Mouse (Mus musculus) monocyte, adult 5-6 weeks (primary cell): ENCODE results near the gene Dad1. TPM values are rescaled to one million over a fixed set of nuclear protein-coding genes. Genes with fewer than 3 reads are reported as not detected.
A peak's percentile ranks its signal among the peaks of the same experiment; 100 is the strongest.

Experiments used
- ATAC-seq: fragments of 153-309, 156-312 bp; replicated peaks from 2 replicates; pipeline ENCODE4 v1.8.0; 2017; ENCODE audit warnings: mild to moderate bottlenecking; ENCODE audit not compliant: low TSS enrichment, insufficient number of reproducible peaks, severe bottlenecking, poor library complexity, low FRiP score
- total RNA-seq: library from RNA; stranded (forward); fragments of 200-1000, 200-491, 200-594 nt; gene quantifications from 3 replicates; pipeline ENCODE4 v1.2.3, GENCODE M21; 2017

Gene Dad1
- total RNA-seq, 1 experiment from 2014 or later, result 55.5 TPM

DNA sequence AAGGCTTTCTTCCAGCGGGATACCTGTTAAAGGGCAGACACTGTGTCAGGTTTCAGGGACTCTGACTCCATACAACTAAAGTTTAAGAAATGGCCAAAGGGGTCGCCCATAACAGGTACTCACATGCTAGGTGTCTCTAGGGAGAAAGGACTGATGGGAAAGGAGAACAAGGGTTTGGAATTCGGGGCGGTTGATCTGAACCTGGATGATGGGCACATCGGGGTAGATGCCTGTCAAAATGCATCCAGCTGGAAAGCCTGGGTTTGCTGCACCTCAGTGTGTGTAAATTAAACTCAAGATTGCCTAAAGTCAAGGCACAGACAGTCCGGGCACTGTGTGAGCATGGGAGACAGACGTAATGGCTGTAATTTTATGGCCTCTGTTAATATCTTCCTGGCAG is 25.4 kb downstream of the Dad1 start:
- ATAC-seq, result no peak

DNA sequence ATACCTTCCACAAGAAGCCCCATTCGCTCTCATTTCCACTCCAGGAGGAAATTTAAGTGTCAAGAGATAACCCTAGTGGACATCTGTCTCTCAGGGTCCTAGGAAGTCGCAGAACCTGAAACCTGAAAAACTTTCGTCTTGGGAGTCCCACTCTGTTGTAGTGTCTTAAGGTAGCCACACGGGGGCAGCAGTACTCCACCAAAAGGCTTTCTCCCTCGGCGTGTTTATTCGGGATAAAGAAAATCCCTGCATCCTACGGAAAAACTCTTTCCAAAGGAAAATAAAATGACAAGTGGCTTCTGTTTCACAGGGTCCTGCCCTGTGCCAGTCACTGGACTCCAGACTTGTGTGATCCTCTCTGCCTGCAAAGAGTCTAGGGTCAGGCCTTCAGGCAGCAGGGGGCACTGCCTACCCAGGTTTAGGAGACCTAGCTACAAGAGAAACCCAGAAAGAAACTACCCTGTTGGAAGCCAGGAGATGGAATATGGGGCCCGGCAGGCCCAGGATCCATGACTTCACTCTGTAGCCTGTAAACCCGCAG is 25.9 kb downstream of the Dad1 start:
- ATAC-seq, result no peak

DNA sequence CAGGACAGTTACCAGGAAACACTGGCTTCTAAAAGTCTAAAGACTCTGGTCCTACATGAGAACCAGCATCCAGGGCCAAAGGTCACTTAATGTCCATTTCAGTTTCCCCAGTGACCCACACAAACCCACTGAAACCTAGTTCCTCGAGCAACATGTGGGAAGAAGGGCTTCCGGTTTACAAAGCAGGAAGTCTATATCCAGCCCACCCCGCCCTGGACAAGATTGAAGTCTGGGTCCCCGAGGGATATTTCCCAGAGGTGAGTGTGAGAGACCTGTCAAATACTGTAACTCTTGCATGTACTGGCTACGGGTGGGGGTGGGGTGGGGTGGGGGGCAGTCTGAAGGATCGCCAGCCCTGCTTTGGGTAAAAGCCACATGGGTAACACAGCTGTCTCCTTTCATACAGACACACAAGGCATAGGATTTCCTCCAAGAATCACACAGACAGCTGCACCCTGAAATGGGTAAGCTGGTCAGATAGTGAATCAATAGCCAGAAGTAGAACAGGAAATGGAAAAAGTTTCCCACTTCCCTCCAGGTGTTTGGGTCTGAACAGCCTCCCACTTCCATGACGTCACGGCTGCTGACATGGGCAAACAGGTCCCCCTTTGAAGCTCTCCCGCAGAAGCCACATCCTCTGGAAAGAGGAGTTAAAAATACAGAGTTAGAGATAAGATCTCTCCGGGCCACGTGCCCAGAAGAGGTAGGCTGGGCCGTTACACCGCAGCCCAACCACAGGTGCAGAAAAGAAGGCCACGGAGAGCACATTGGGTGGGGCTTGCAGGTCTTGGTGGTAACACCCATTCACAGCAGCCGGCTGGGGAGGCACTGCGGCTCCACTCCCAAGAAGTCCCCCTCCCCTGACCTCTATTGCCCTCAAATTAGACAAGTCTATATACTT is 26.7 kb downstream of the Dad1 start:
- peak; percentile 53 for ATAC-seq

DNA sequence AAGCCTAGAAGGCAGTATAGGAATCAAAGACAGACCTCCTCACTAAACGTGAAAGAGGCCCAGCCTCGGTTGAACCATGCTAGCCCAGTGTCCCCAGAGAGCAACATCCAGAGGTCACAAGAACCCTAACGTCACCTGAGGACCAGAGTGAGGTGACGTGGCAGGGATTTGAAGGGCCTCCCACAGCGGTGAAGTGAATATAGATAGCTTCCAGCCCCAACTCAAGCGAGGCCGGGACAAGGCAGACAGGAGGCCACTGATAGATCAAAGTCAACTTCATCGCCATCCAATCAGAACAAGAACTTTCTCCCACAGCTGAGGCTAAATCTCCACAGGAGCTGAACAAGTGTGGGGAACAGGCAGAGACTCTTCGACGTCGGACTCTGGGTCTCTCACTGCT is 28.2 kb downstream of the Dad1 start:
- no peak for ATAC-seq

DNA sequence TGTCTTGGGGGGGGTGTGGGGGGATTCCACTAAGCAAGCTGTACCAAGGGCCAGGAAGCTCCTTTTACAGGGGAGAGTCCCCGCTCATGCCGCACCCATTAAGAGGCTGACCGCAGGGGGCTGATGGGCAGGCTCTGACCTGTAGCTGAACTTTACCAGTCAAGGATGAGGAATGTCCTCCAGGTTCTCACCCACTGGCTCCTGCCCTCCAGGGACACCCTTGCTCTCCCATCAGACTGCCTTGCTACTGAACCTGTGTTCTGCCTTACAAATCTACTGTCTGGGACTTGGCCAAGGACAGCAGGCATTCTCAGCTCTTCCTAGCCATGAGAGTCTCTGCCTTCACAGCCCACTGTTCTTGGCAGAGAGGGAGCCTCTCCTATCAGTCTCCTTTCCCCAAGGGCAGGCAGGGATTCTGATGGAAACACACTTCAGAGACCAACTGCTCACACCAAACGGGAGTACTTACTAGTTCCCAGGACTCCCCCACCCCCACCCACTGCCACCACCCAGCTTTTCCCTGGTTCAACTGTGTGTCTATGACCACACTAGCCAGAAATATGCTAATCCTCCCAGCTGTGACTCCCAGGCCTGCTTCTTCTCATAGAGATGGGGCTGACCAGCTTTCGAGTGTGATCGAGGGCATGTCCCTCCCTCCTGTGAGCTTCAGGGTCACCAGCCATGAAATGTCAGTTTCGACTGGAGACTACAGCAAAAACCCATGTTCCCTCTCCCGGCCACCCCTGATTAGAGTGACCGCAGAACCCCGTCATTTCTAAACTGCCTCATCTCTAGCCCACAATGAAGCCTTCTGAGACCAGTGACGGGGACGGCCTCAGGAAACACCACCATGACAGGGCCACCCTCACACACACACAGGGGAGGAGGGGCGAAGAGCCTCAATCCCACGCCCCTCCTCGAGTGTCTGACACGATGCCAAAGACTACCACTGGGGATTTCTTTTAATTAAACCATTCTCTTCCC is 29.1 kb downstream of the Dad1 start:
- peak; percentile 9 for ATAC-seq

DNA sequence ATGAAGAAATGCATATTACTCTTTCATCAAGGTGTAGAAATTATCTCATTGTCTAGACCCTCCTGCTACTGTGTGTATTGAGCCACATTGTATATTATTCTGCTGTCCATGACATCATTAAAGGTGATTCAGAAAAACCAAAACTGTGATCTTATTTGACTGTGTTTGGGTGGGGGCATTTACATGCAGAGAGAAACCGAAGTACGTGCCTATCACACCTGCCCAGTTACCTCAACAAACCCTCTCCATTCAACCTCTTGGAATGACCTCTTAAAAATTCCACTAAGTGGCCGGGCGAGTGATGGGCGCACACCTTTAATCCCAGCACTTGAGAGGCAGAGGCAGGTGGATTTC is 29.9 kb downstream of the Dad1 start:
- ATAC-seq, result no peak

DNA sequence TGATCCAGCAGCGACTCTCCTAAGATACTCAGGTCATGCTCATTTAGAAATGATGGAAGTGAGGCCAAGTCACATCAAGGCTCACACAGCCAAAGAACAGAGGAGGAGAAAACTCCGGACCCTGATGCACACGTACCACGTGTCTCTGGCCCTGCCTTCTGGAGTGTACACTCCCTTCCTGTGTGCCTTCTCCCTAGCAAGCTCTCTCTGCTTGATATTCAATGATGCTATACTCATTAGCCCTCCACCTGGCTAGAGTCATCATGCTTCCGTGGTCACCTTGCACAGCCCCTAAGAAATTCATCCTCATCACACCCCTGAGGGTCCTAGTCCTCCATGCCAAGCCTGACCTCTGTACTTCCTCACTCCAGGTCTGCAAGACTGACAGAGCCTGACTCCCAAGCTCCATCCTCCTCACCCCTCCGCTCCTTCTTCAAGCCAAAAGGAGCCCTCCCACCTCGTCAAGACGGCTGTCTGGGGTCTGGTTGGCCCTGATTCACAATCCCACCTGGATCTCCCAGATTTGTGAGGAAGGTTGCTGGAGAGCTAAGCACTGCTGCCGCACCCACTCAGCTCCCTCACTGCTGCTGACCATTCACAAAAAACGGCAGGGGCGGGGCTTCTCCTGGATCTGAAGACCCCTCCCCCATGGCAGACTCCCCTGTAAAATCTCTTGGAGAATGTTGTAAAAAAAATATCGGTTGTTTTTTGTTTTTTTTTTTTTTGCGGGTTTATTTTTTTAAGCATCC is 30.4 kb downstream of the Dad1 start:
- no peak for ATAC-seq

DNA sequence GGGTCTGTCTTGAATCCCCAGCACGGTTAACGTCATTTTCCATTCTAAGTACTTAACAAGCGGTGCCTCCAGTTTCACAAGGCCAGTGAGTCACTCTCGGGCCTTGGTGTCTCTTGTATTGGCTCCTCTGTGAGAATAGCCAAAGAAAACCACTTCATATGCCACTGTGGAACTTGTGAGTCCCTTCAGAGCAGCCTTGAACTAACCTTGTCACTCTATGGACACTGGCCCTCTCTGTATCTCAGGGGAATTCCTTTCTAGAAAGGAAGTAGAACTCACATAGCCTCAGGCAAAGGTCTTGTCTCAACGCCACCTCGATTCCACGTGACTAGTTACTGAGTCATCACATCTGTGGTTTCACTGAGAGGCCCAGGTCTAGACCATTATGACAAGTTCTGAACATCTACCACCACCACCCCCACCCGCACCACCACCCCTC is 31.6 kb downstream of the Dad1 start:
- peak; percentile 57 for ATAC-seq

DNA sequence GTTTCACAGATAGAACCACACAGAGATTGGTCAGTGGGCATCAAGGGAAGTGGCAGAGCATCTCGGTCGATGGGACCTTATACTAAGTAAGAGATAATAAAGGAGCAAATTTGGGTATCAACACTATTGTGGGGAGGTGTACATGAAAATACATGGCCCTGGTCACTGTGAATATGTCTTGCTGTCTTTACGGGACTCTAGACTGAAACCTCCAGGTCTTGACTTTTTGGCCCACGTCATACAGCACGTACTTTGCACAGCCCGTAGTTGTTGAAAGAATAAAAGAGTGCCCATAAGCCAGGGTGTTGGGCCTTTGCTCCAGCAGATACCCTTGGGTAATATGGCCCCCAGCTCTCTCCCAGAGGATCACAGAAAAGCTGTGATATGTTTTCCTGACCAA is 32.3 kb downstream of the Dad1 start:
- ATAC-seq, result no peak

DNA sequence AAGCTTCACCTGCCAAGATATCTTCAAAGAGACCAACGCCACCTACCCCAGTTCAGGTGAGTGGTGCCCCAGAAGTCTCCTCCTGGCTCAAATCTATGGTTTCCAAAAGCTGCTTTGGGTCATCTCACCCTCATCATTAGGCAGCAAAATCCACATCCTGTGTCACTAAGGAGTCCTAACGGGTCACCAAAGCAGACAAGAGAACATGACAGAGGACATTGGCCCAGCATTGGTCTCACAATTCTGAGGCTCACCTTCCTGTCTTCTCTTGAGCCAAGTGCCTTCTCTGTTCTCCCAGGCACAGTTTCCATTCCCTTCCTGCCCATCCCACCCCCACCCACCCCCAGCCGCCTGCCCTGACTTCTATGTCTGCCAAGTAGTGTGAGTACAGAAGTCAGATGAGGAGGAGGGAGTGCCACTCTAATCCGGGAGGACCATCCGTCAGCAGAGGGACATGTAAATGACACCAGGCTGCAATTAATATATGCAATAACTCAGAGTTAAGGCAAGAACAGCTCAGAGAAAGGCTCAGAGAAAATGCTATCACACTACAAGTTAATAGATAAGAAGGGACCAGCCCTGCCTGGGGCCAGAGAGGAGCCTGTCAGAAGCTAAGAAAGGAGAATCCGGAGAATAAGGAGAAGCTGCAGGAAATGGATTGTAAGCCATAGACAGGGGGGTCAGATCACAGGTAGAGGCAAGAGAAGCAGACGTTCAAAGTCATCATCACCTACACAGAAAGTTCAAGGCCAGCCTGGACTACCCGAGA is 33.0 kb downstream of the Dad1 start:
- ATAC-seq, result no peak

DNA sequence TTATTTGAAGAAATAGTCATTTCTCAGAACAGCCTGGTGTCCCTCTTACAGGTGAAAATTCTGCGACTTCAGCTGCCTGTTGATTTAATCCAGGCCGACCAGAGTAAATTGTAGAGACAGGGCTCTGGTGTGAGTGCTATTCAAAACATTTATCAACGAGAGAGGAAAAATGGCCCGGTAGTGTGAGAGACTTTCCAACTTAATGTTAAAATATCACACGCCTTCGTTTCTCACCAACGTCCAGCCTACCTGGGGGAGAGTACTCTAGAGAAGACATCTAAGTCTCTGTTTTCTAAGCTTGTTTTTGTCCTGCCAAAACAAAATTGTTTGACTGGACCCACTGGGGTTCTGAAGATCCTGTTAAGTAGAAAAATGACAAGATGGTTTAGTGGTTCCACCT is 34.1 kb downstream of the Dad1 start:
- no peak for ATAC-seq

DNA sequence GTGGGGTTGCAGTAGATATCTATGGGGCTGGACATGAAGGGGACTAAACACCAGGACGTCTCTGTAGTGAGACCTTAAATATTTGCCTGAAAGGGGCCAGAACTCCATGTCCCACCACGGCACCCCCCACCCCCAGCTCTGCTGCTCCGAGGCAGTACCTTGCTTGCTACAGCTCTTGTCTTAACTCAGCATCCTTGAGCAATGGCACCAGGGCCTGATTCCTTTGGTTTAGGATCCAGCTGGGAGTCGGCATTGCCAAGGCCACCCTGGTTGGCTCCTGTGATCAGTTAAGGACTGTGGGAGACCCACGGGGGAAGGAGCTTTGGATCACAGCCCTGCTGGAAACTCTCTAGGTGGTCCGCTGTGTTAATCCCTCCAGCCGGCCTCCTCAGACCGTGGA is 34.6 kb downstream of the Dad1 start:
- ATAC-seq, result no peak

DNA sequence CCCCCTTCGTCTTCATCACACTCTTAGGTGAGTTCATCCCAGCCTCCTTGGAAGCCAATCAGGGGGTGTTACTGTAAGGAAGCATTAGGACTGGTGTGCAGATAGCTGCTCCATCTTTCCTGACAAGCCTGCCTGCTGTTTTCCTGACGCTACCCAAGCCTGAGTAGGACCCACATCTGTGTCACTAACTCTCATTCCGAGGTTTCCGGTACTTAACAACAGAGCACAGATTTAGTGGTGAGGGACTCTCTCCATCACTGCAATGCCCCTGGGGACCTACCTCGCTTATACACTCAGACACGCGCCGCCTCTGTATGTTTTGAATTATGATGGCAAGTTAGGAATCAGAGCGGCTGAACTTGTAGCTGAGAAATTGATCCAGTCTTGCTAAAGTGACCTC is 35.2 kb downstream of the Dad1 start:
- no peak for ATAC-seq

DNA sequence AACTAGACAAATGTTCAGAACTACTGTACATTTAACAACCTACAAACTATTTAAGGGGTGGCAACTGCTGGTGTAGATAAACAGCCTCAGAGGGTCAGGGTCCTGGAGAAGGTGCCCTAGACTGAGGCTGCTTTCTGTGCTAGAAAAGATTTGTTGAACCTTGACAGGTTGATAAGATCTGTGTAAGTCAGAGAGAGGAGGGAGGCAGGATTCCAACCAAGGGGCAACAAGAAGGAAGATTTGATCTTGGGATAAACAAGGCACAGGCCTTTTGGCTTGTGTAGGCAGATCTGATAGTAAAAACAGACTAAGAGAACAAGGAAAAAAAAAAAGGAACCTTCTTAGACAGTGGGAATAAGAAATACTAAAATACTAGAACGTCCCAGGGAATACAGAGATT is 35.7 kb downstream of the Dad1 start:
- no peak for ATAC-seq

DNA sequence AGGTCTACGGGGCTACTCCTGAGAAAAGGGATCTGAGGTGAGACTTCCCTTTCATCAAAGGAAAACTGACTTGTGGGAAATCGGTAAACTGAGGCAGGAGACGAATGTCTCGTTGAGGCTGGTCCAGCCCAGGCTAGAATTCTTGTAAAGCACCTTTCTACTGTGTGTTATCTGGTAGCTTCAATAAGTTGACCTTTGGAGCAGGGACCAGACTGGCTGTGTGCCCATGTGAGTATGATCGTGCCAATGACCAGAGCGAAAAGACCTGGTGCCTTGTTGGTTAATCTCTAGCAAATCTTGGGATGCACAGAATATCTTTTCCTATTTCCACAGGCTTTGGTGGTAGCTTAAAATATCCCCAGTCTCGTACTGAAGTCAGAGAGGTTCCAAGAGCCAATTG is 37.8 kb downstream of the Dad1 start:
- no peak for ATAC-seq

DNA sequence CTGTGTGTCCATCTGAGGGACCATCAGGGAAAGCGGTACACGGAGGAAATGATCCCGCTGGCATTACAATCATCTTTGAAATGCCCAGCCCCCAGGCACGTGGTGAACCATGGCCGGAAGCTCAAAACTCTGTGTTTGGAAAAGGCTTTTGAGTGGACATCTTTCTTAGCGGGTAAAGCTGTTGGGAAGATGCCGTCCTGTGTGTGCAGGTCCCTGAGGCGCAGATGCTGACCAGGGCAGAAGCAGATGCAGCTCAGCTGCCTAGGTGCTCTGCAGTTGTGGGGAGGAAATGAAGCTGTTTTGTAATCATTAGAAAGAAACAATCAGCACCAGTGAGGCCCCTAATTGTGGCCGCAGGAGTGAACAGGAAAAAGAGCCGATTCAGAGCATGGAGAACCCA is 39.0 kb downstream of the Dad1 start:
- ATAC-seq, result no peak

DNA sequence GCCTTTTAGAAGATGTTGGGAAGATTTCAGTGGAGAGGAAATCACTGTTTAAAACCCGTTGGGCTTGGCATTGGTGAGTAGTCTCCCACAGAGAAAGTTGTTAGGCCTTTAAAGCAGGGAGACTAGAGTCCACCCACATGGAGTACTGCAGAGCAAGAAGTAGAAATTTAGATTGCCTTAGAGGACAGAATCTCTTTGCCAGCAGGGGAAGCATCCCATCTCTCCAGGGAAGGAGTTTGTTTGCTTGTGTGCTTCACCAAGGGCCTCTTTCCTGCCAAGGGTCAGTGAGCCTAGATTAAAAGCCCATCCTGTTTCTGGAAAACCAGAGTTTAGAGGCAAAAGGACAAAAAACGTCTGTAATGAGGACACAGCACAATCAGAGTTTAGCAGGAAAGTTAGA is 39.4 kb downstream of the Dad1 start:
- ATAC-seq, result no peak

DNA sequence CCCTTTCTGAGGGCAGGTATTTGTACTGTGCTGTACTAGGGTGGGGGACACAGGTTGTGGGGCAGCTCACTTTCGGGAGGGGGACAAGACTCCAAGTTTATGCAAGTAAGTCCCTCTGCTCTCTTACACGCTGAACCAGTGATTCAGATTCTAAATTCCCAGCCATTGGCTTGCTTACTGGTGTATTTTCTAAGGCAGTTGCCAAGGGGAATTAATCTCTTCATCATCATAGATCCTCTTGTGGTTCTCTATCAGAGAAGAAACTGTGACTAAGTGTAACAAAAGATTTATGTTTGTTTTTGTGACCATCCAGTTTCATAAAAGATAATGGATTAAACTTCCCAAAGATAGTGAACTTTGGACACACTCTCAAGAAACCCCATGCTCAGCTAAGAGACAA is 40.2 kb downstream of the Dad1 start:
- no peak for ATAC-seq
